Mouse (Mus musculus) forebrain, postnatal 0 days (tissue): ENCODE results near the gene Ralb. TPM values are rescaled to one million over a fixed set of nuclear protein-coding genes. Genes with fewer than 3 reads are reported as not detected.

Experiments used
- ATAC-seq: fragments of 200-750 bp; cut with Nextera tagmentation; 2 replicates; pipeline ENCODE4 v1.8.0; 2017; ENCODE audit warnings: mild to moderate bottlenecking, moderate library complexity
- DNase-seq: peaks from one replicate; pipeline ENCODE4 v3.0.0-alpha.2; 2015
- H3K27ac ChIP-seq: fragments of 300-500 bp; sonication (generic); 2 replicates; pipeline ENCODE4 v1.5.1; 2014; ENCODE audit warnings: low read depth, mild to moderate bottlenecking, antibody characterized with exemption, low read length, moderate library complexity, mixed read lengths
- H3K27me3 ChIP-seq: fragments of 300-500 bp; sonication (generic); 2 replicates; pipeline ENCODE4 v1.6.1; 2014; ENCODE audit warnings: mild to moderate bottlenecking, low read length, mixed read lengths; ENCODE audit not compliant: insufficient read depth
- H3K36me3 ChIP-seq: fragments of 300-500 bp; sonication (generic); 2 replicates; pipeline ENCODE4 v1.6.1; 2014; ENCODE audit warnings: mild to moderate bottlenecking, moderate library complexity; ENCODE audit not compliant: insufficient read depth
- H3K4me1 ChIP-seq: fragments of 300-500 bp; sonication (generic); 2 replicates; pipeline ENCODE4 v1.6.1; 2014; ENCODE audit warnings: antibody characterized with exemption; ENCODE audit not compliant: insufficient read depth
- H3K4me2 ChIP-seq: fragments of 300-500 bp; sonication (generic); 2 replicates; pipeline ENCODE4 v1.6.1; 2014; ENCODE audit warnings: low read depth, mild to moderate bottlenecking, moderate library complexity
- H3K4me3 ChIP-seq: fragments of 300-500 bp; sonication (generic); 2 replicates; pipeline ENCODE4 v1.5.1; 2014; ENCODE audit warnings: low read depth, low read length, mixed read lengths
- H3K9ac ChIP-seq: fragments of 300-500 bp; sonication (generic); 2 replicates; pipeline ENCODE4 v1.6.1; 2014; ENCODE audit warnings: mild to moderate bottlenecking
- H3K9me3 ChIP-seq: fragments of 300-500 bp; sonication (generic); 2 replicates; pipeline ENCODE4 v1.6.1; 2016; ENCODE audit warnings: low read length
- CTCF ChIP-seq: sonication (generic); IDR thresholded peaks from 2 replicates; pipeline ENCODE4 v1.5.1; 2016; ENCODE audit warnings: antibody characterized with exemption, control low read depth, low read depth
- WGBS: fragments of 180-500 bp; shearing (Covaris S2); extraction: QIAGEN DNeasy Blood & Tissue Kit; methylation state at CpG from one replicate; pipeline ENCODE4 v1.1.7; 2014; 5-methylcytosine and 5-hydroxymethylcytosine counted together
- polyA plus RNA-seq: library from polyadenylated mRNA; unstranded; fragments of >200 nt; fragmentation: Nextera tagmentation; extraction: Ambion mirVana; gene quantifications from 2 replicates; pipeline ENCODE4 v1.2.1, GENCODE M21; 2015
- total RNA-seq: library from RNA; depleted of rRNA; stranded (reverse); fragments of >200 nt; gene quantifications from 2 replicates; pipeline ENCODE4 v1.2.3, GENCODE M21; 2014

The Ralb gene
- total and polyA plus RNA-seq, 2 experiments from 2014 or later, result 40.6 to 57.3 TPM

DNA sequence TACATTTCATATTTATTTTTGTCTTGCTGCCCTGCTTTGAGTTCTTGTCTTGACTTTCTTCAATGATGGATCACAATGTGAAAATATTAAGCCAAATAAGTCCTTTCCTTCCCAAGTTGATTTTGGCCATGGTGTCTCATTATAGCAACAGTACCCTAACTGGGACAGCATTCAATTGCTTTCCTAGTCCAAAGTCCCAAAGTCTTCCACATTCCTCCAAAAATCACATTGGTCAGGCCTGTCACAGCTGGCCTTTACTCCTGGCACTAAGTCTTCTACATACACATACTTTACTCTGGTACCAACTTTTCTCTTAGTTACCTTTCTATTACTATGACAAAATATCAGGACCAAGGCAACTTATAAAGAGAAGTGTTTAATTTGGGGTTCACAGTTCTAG lies 14.2 kb upstream of the Ralb start:
- DNase-seq (no peak), ATAC-seq (no peak)
- no peaks in the 10 kb centered on the region for H3K36me3 ChIP-seq
- H3K4me2 ChIP-seq, result no peak overlapping the region
- no peak overlapping the region for H3K4me3 ChIP-seq
- no peaks in the 10 kb centered on the region for H3K27me3 ChIP-seq
- no peak overlapping the region for H3K9ac ChIP-seq
- TF ChIP-seq CTCF, result no peak
- no peaks in the 10 kb centered on the region for H3K4me1 ChIP-seq
- H3K9me3 ChIP-seq, result no peaks in the 10 kb centered on the region
- H3K27ac ChIP-seq, result no peak overlapping the region

DNA sequence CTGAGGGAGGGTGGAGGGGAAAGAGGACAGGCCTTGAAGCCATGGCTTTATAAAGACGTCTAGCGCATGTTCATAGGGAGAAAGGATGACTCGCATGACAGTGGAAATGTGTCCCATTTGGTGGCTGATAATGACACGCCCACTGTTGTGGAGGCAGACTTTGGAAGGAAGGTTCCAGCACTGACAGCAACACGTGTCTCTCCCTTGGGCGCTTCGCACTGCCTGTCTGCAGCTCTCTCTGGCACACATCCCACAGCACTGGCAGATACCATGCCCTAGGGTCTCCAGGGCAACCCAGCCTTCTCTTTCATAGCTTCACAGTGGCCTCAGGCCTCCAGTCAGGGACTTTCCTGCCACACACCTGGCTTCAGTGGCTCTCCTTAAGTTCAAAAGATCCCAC lies 13.5 kb upstream of the Ralb start:
- TF ChIP-seq CTCF, result no peak
- DNase-seq (no peak), ATAC-seq (no peak; the same call in 1 of the 2 replicates)
- H3K4me2 ChIP-seq, result no peak overlapping the region
- no peak overlapping the region for H3K9ac ChIP-seq
- WGBS, result 71% methylated on average over 7 of the region's 7 CpGs
- no peaks in the 10 kb centered on the region for H3K9me3 ChIP-seq
- H3K4me3 ChIP-seq, result no peak overlapping the region
- no peaks in the 10 kb centered on the region for H3K27me3 ChIP-seq
- H3K27ac ChIP-seq, result no peak overlapping the region
- no peaks in the 10 kb centered on the region for H3K4me1 ChIP-seq
- H3K36me3 ChIP-seq, result no peaks in the 10 kb centered on the region

DNA sequence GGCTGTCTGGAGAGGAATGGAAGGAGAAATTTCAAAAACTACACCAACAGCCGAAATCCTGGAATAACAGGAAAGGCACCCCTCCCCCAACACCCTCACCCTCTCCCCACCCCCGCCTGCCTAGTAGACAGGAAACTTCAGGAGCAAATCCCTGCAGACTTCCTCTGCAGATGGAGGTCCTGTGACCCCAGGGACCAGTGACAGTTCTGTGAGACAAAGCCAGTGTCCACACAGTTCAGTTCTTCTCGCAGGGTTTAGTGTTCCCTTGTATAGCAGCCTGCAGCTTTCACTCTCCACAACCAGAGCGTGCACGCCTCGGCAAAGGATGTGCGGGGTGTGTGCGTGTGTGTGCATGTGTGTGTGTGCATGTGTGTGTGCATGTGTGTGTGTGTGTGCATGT lies 6.3 kb upstream of the Ralb start:
- WGBS, result 82% methylated on average over 8 of the region's 8 CpGs
- DNase-seq (no peak), ATAC-seq (no peak)
- no peaks in the 10 kb centered on the region for H3K4me1 ChIP-seq
- no peak overlapping the region for H3K27ac ChIP-seq
- no peaks in the 10 kb centered on the region for H3K36me3 ChIP-seq
- H3K4me3 ChIP-seq, result no peak overlapping the region
- H3K9ac ChIP-seq, result no peak overlapping the region
- no peaks in the 10 kb centered on the region for H3K27me3 ChIP-seq
- no peaks in the 10 kb centered on the region for H3K9me3 ChIP-seq
- TF ChIP-seq CTCF, result no peak
- H3K4me2 ChIP-seq, result no peak overlapping the region

DNA sequence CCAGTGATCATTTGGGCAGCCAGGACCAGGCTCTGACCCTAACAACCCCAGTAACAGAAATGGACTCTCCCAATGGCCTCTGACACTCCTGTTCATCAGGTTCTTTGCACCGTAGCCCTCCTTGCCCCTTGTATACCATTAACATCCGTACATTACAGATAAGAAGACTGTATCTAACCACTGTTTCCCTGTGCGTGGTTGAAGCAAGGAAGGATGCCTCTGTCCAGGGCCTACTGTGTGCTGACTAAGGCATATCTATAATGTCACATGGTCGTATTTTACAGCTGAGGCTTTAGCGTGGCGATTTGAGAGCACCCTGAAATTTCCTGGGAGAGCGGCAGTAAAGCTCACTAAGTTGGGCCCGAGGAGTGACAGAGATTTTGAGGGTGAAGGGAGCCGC lies 5.8 kb upstream of the Ralb start:
- Histone ChIP-seq H3K9ac (no peak overlapping the region), H3K9me3 (no peaks in the 10 kb centered on the region), H3K4me2 (no peak overlapping the region), H3K27ac (no peak overlapping the region), H3K4me1 (no peaks in the 10 kb centered on the region), H3K27me3 (no peaks in the 10 kb centered on the region), H3K4me3 (no peak overlapping the region), H3K36me3 (no peaks in the 10 kb centered on the region)
- 70% methylated on average over 9 of the region's 9 CpGs for WGBS
- ATAC-seq, result no peak
- TF ChIP-seq CTCF, result no peak
- DNase-seq, result no peak

DNA sequence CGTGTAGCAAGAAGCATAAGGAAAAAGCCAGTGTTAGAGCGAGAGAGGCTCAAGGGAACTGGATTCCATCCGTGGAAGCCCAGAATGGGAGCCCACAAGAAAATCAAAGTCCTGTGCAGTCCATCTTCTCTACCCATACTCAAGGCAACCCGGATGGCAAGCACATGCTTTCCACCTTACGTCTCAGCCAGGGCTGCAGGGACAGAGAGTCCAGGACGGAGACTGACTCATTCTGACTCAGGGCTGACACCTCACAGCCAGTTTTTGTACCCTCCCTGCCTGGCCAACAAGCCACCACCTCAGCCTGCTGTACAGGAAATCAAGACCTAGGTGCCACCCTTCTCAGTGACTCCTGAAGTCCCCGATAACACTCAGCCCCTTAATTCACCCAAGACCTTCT lies 4.9 kb upstream of the Ralb start:
- no peaks in the 10 kb centered on the region for H3K27me3 ChIP-seq
- H3K9me3 ChIP-seq, result no peaks in the 10 kb centered on the region
- no peak overlapping the region for H3K4me2 ChIP-seq
- ATAC-seq (no peak), DNase-seq (no peak)
- H3K4me1 ChIP-seq, result no peaks in the 10 kb centered on the region
- H3K9ac ChIP-seq, result no peak overlapping the region
- H3K27ac ChIP-seq, result no peak overlapping the region
- no peak overlapping the region for H3K4me3 ChIP-seq
- TF ChIP-seq CTCF, result no peak
- no peaks in the 10 kb centered on the region for H3K36me3 ChIP-seq
- WGBS, result 88% methylated on average over 7 of the region's 7 CpGs

DNA sequence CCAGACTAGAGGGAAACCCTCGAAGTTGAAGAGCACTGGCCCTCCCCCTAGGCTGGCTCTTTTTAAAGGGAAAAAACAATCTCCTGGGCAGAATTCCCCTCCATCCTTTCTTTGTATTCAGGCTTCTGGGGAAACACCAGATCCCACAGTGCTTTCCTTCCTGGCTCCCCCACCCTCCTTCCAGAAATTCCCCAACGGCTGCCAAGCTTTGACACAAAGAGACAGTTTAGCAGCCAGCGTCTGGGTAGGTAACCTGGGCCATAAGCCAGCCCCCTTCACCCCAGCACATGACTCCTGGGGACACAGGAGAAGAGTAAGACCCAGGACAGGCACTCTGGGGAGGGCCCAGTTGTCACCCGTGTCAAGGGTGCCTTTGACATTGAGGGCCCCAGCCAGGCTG lies 4.0 kb upstream of the Ralb start:
- no peaks in the 10 kb centered on the region for H3K4me1 ChIP-seq
- no peak for TF ChIP-seq CTCF
- WGBS, result 19% methylated on average over 4 of the region's 4 CpGs
- H3K4me2 ChIP-seq, result no peak overlapping the region
- no peak overlapping the region for H3K9ac ChIP-seq
- no peaks in the 10 kb centered on the region for H3K27me3 ChIP-seq
- H3K27ac ChIP-seq, result no peak overlapping the region
- ATAC-seq (no peak), DNase-seq (peak; percentile 23)
- no peaks in the 10 kb centered on the region for H3K36me3 ChIP-seq
- H3K4me3 ChIP-seq, result no peak overlapping the region
- no peaks in the 10 kb centered on the region for H3K9me3 ChIP-seq

DNA sequence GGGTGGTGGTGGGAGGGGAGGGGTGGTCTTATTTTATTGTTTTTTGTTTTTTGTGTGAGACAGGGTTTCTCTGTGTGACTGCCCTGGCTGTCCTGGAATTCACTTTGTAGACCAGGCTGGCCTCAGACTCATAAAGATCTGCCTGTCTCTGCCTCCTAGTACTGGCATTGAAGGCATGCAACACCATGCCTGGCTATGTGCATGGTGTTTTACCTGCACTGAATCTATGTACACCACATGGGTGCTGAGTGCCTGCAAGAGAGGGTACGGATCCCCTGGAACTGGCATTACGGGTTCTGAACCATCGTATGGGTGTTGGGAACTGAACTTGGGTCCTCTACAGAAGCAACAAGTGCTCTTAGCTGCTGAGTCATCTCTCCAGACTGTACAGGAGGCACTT lies 1.4 kb upstream of the Ralb start:
- H3K9me3 ChIP-seq, result no peaks in the 10 kb centered on the region
- DNase-seq (no peak), ATAC-seq (no peak)
- H3K27me3 ChIP-seq, result no peaks in the 10 kb centered on the region
- H3K9ac ChIP-seq, result no peak overlapping the region
- H3K4me3 ChIP-seq, result no peak overlapping the region
- WGBS, result 91% methylated on average over 3 of the region's 3 CpGs
- H3K4me1 ChIP-seq, result peaks cover 8% of the 10 kb centered on the region; the same call in 1 of the 2 replicates
- no peak overlapping the region for H3K4me2 ChIP-seq
- no peak for TF ChIP-seq CTCF
- H3K27ac ChIP-seq, result no peak overlapping the region
- H3K36me3 ChIP-seq, result no peaks in the 10 kb centered on the region

DNA sequence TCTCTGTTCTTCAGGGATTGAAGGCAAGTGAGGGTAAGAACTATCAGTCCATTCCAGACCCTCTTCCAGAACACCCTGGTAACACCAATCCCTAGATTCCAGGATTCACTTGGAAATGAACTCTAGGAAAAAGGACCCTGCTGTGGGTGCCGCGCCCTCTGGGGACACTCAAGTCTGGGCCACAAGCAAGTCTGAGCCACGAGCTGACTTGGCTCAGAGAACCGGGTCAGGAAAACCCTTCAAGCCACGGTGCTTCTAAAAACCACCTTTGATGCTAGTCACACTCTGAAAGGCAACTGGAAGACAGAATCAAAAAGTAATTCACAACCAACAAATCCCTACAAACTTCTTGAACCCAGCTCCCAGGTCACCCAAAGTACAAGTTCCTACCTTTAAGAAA lies 786 bp downstream of the Ralb start:
- no peaks in the 10 kb centered on the region for H3K9me3 ChIP-seq
- H3K36me3 ChIP-seq, result no peaks in the 10 kb centered on the region
- TF ChIP-seq CTCF, result no peak
- no peak for ATAC-seq
- H3K4me1 ChIP-seq, result peaks cover 8% of the 10 kb centered on the region; the same call in 1 of the 2 replicates
- H3K9ac ChIP-seq, result peak overlapping the region; percentile 83
- peak overlapping the region; percentile 89 for H3K4me2 ChIP-seq
- DNase-seq, result peak; percentile 18
- H3K27ac ChIP-seq, result no peak overlapping the region
- peak overlapping the region; percentile 79 for H3K4me3 ChIP-seq
- 24% methylated on average over 5 of the region's 5 CpGs for WGBS
- H3K27me3 ChIP-seq, result no peaks in the 10 kb centered on the region
